Mouse (Mus musculus) embryonic facial prominence, embryonic 15.5 days (tissue): ENCODE measurements around the gene Ffar2. TPM values are rescaled to one million over a fixed set of nuclear protein-coding genes. Genes with fewer than 3 reads are reported as not detected.
"Not testable (repeated sequence)": the region's sequence is repeated elsewhere in the genome, so short reads cannot be mapped to it uniquely, and the experiment has no call there.

Experiments used
- ATAC-seq: fragments of 200-750 bp; cut with Nextera tagmentation; 2 replicates; pipeline ENCODE4 v1.8.0; 2017; ENCODE audit warnings: low read depth, moderate TSS enrichment; ENCODE audit not compliant: insufficient number of reproducible peaks, low FRiP score, low TSS enrichment
- H3K27ac ChIP-seq: fragments of 300-500 bp; sonication (generic); replicated peaks from 2 replicates; pipeline ENCODE4 v1.5.1; 2015; ENCODE audit warnings: mild to moderate bottlenecking, inconsistent platforms
- H3K27me3 ChIP-seq: fragments of 300-500 bp; sonication (generic); 2 replicates; pipeline ENCODE4 v1.6.1; 2015; ENCODE audit warnings: inconsistent platforms
- H3K36me3 ChIP-seq: fragments of 300-500 bp; sonication (generic); 2 replicates; pipeline ENCODE4 v1.6.1; 2015; ENCODE audit warnings: mild to moderate bottlenecking, inconsistent platforms
- H3K4me1 ChIP-seq: fragments of 300-500 bp; sonication (generic); 2 replicates; pipeline ENCODE4 v1.6.1; 2015; ENCODE audit warnings: inconsistent platforms
- H3K4me2 ChIP-seq: fragments of 300-500 bp; sonication (generic); replicated peaks from 2 replicates; pipeline ENCODE4 v1.6.1; 2015; ENCODE audit warnings: mild to moderate bottlenecking, inconsistent platforms
- H3K4me3 ChIP-seq: fragments of 300-500 bp; sonication (generic); replicated peaks from 2 replicates; pipeline ENCODE4 v1.5.1; 2015; ENCODE audit warnings: mild to moderate bottlenecking, inconsistent platforms
- H3K9ac ChIP-seq: fragments of 300-500 bp; sonication (generic); 2 replicates; pipeline ENCODE4 v1.6.1; 2015; ENCODE audit warnings: inconsistent platforms
- H3K9me3 ChIP-seq: fragments of 300-500 bp; sonication (generic); replicated peaks from 2 replicates; pipeline ENCODE4 v1.6.1; 2016; ENCODE audit warnings: inconsistent platforms
- WGBS: fragments of 180-500 bp; shearing (Covaris S2); methylation state at CpG from one replicate; pipeline ENCODE4 v1.1.7; 2015; 5-methylcytosine and 5-hydroxymethylcytosine counted together
- polyA plus RNA-seq: library from polyadenylated mRNA; unstranded; fragments of >200 nt; fragmentation: Nextera tagmentation; extraction: Ambion mirVana; gene quantifications from 2 replicates; pipeline ENCODE4 v1.2.1, GENCODE M21; 2015

Ffar2 gene
- polyA plus RNA-seq, 1 experiment from 2014 or later: not detected

- Histone ChIP-seq H3K9me3 (no peaks in the 10 kb centered on the region), H3K4me1 (no peaks in the 10 kb centered on the region), H3K27me3 (no peaks in the 10 kb centered on the region), H3K36me3 (no peaks in the 10 kb centered on the region), H3K9ac (no peak overlapping the region), H3K27ac (no peak overlapping the region), H3K4me3 (no peak overlapping the region), H3K4me2 (no peak overlapping the region)
- ATAC-seq: no peak
- 70% methylated on average over 2 of the region's 2 CpGs for WGBS
Observed at GRCm38 (mm10) chr7:30846505-30847053, 23.0 kb upstream of the Ffar2 start.

GRCm38 (mm10) chr7:30844676-30845297 is 21.2 kb upstream of the Ffar2 start:
- Histone ChIP-seq H3K4me3 (no peak overlapping the region), H3K4me1 (no peaks in the 10 kb centered on the region), H3K27ac (no peak overlapping the region), H3K27me3 (no peaks in the 10 kb centered on the region), H3K9me3 (no peaks in the 10 kb centered on the region), H3K9ac (no peak overlapping the region), H3K36me3 (no peaks in the 10 kb centered on the region), H3K4me2 (no peak overlapping the region)
- 37% methylated on average over 7 of the region's 7 CpGs for WGBS
- no peak for ATAC-seq

GRCm38 (mm10) chr7:30842092-30842491 is 18.5 kb upstream of the Ffar2 start:
- Histone ChIP-seq H3K27ac (no peak overlapping the region), H3K36me3 (no peaks in the 10 kb centered on the region), H3K27me3 (no peaks in the 10 kb centered on the region), H3K4me2 (no peak overlapping the region), H3K9ac (no peak overlapping the region), H3K4me1 (no peaks in the 10 kb centered on the region), H3K4me3 (no peak overlapping the region), H3K9me3 (no peaks in the 10 kb centered on the region)
- WGBS: 76% methylated on average over 5 of the region's 5 CpGs
- ATAC-seq: no peak

DNA sequence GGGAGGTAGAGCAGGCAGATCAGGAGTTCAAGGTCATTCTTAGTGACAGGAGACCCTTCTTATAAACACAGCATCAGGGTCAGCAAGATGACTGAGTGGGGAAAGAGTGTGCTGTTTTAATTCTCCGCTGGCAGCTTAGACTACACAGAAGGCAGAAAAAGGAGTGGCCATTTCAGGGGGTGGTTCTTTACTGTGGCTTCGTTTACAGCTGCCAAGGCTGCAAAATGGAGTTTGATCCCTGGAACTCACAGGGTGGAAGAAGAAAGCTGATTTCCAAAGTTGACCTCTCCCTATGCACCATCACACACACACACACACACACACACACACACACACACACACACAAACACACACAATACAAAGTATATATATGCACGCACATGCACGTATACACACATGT is 17.8 kb upstream of the Ffar2 start:
- no peak overlapping the region for H3K9ac ChIP-seq
- H3K27me3 ChIP-seq: no peaks in the 10 kb centered on the region
- H3K36me3 ChIP-seq: no peaks in the 10 kb centered on the region
- ATAC-seq: no peak
- no peaks in the 10 kb centered on the region for H3K9me3 ChIP-seq
- H3K27ac ChIP-seq: no peak overlapping the region
- no peak overlapping the region for H3K4me2 ChIP-seq
- 77% methylated on average over 4 of the region's 4 CpGs for WGBS
- H3K4me1 ChIP-seq: no peaks in the 10 kb centered on the region
- no peak overlapping the region for H3K4me3 ChIP-seq

DNA sequence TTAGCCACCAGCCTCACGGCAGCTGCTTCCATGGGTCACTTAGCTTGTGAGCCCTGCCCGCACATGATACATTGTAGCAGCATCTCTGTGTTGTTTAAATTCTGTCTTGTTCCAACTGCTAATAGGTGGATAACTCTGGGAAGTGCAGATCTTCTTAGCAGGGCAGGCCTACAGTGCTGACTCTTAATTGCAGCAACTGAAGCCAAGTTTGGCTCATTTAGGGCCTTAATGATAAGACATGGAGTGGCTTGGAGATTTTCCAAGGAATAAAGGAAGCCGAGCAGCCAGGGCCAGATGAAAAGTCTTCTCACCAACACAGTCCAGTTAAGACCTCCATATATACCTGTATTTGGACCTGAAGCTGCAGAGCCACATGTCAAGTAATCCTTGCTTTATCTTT is 16.7 kb upstream of the Ffar2 start:
- Histone ChIP-seq H3K9me3 (no peaks in the 10 kb centered on the region), H3K9ac (no peak overlapping the region), H3K4me2 (no peak overlapping the region), H3K27me3 (no peaks in the 10 kb centered on the region), H3K27ac (no peak overlapping the region), H3K4me3 (no peak overlapping the region), H3K4me1 (no peaks in the 10 kb centered on the region), H3K36me3 (no peaks in the 10 kb centered on the region)
- 73% methylated on average over 3 of the region's 3 CpGs for WGBS
- ATAC-seq: no peak

- Histone ChIP-seq H3K9ac (no peak overlapping the region), H3K27me3 (no peaks in the 10 kb centered on the region), H3K36me3 (no peaks in the 10 kb centered on the region), H3K9me3 (no peaks in the 10 kb centered on the region), H3K27ac (no peak overlapping the region), H3K4me3 (no peak overlapping the region), H3K4me1 (no peaks in the 10 kb centered on the region), H3K4me2 (no peak overlapping the region)
- ATAC-seq: no peak
Observed at GRCm38 (mm10) chr7:30837277-30837676, 13.7 kb upstream of the Ffar2 start.

DNA sequence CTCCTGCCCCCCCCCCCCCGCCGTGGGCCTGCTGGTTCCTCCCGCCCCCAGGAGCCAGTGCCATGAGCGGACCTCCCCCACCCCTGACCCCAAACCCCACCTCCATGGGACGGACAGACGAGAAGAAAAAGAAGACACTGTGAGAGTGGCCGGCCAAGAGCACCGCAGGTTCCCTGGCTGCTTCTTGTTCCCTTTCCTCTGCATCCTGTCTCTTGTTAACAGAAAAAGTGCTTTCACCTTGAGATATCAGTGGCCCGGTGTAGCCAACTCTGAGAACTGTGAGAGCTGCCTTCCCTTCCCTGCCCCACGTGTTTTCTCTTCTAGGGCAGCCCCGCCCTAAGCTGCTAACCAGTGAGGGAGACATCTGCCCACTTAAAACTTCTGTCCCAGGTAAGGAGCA is 9.1 kb upstream of the Ffar2 start:
- not testable (repeated sequence) for H3K27ac ChIP-seq, H3K36me3 ChIP-seq, H3K27me3 ChIP-seq, H3K9me3 ChIP-seq, H3K4me3 ChIP-seq, H3K4me1 ChIP-seq, H3K4me2 ChIP-seq, H3K9ac ChIP-seq, ATAC-seq
- WGBS: 35% methylated on average over 6 of the region's 11 CpGs

DNA sequence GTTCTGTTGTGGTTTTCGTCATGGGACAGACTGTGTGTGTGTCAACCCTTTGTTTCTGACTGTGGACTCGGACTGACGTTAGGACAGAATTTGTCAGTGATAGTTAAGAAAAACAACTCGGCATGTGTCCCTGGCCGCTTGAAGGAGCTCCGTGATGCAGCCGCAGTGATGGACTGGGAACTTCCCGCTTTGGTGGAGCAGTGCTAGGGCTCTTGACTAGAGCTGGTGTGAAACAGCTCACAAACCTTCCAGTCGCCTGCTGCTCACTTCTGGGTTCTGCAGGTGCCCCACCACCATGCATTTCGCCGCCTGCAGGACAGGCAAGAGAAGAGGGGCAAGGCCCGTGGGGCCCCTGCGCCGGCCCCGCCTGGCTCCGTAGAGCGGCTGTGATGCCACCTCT is 8.7 kb upstream of the Ffar2 start:
- no peak overlapping the region for H3K4me3 ChIP-seq
- no peaks in the 10 kb centered on the region for H3K27me3 ChIP-seq
- no peak overlapping the region for H3K4me2 ChIP-seq
- 83% methylated on average over 16 of the region's 17 CpGs for WGBS
- H3K9me3 ChIP-seq: no peaks in the 10 kb centered on the region
- no peaks in the 10 kb centered on the region for H3K4me1 ChIP-seq
- no peak overlapping the region for H3K27ac ChIP-seq
- H3K36me3 ChIP-seq: no peaks in the 10 kb centered on the region
- H3K9ac ChIP-seq: no peak overlapping the region
- ATAC-seq: no peak

DNA sequence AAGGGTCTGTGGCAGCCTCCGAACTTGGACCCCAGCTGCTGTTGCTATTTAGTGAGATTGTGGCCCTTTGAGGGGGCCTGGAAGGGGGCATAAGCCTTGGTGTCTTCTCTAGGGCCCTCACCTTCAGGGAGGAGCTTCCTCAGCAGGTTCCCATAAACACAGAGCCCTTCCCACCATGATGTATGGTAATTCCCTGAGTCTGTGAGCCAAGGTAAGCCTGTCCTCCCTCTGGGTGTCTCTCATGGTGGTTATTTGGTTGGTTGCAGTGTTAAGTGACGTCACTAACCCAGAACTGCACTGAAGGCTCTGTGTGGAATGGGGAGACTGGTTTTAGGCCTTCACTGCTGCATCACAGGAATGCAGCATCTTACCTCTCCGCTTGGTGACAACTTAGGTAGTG is 5.9 kb upstream of the Ffar2 start:
- Histone ChIP-seq H3K4me1 (no peaks in the 10 kb centered on the region), H3K4me3 (no peak overlapping the region), H3K9ac (no peak overlapping the region), H3K4me2 (no peak overlapping the region), H3K27ac (no peak overlapping the region), H3K36me3 (no peaks in the 10 kb centered on the region), H3K9me3 (no peaks in the 10 kb centered on the region), H3K27me3 (no peaks in the 10 kb centered on the region)
- WGBS: 64% methylated on average over 3 of the region's 3 CpGs
- ATAC-seq: no peak

- H3K36me3 ChIP-seq, ATAC-seq, H3K4me3 ChIP-seq, H3K27me3 ChIP-seq, H3K4me1 ChIP-seq, H3K27ac ChIP-seq, H3K9me3 ChIP-seq, H3K4me2 ChIP-seq, H3K9ac ChIP-seq: not testable (repeated sequence)
Observed at GRCm38 (mm10) chr7:30828871-30829270, 5.3 kb upstream of the Ffar2 start.

DNA sequence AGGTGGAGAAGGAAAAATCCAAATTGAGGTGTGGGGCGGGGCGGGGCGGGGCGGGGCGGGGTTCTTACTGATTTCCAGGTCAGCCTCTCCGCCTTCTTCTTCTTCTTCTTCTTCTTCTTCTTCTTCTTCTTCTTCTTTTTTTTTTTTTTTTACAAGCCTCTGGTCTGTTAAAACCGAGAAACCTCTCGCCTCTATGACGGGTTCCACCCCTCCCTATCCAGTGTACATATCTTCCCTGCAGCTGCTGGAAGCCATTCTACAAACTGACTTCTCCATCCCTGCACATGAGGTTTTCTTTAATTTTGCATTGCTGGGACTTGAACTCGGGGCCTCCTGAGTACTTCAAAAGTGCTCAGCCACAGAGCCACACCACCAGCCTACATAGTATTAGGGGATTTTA is 3.1 kb upstream of the Ffar2 start:
- no peak overlapping the region for H3K9ac ChIP-seq
- H3K4me1 ChIP-seq: no peaks in the 10 kb centered on the region
- no peaks in the 10 kb centered on the region for H3K27me3 ChIP-seq
- no peak overlapping the region for H3K4me2 ChIP-seq
- no peaks in the 10 kb centered on the region for H3K9me3 ChIP-seq
- H3K36me3 ChIP-seq: no peaks in the 10 kb centered on the region
- WGBS: 87% methylated on average over 10 of the region's 10 CpGs
- H3K4me3 ChIP-seq: no peak overlapping the region
- no peak overlapping the region for H3K27ac ChIP-seq
- no peak for ATAC-seq

DNA sequence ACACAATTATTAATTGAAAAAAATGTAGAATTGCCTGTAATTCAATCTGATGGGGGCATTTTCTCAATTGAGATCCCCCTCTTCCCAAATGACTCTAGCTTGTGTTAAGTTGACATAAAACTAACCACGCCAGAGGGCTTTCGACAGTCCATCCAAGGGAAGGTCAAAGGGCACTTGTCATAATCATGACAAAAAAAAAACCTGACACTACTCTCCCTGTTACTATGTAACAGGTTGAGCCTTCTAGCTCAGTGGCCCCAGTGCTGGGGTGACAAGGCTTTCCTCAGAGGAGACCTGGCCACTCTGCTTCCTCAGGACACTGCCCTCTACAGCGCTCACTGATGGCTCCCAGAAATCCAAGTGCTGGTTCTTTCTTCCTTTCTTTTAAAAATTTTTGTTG is 731 bp upstream of the Ffar2 start:
- no peaks in the 10 kb centered on the region for H3K4me1 ChIP-seq
- no peaks in the 10 kb centered on the region for H3K36me3 ChIP-seq
- no peak overlapping the region for H3K9ac ChIP-seq
- no peak for ATAC-seq
- H3K27ac ChIP-seq: no peak overlapping the region
- H3K4me2 ChIP-seq: no peak overlapping the region
- H3K4me3 ChIP-seq: no peak overlapping the region
- WGBS: 88% methylated on average over 3 of the region's 3 CpGs
- H3K9me3 ChIP-seq: no peaks in the 10 kb centered on the region
- no peaks in the 10 kb centered on the region for H3K27me3 ChIP-seq
